Mouse (Mus musculus) hindbrain, embryonic 13.5 days (tissue): ENCODE results near the gene Enpp6. TPM values are rescaled to one million over a fixed set of nuclear protein-coding genes. Genes with fewer than 3 reads are reported as not detected.

ENCODE experiments used
- ATAC-seq: fragments of 200-750 bp; cut with Nextera tagmentation; 2 replicates; pipeline ENCODE4 v1.8.0; 2017; ENCODE audit warnings: moderate TSS enrichment; ENCODE audit not compliant: low FRiP score
- H3K27ac ChIP-seq: fragments of 300-500 bp; sonication (generic); 2 replicates; pipeline ENCODE4 v1.5.1; 2015; ENCODE audit warnings: inconsistent platforms, mild to moderate bottlenecking, moderate library complexity
- H3K27me3 ChIP-seq: fragments of 300-500 bp; sonication (generic); 2 replicates; pipeline ENCODE4 v1.6.1; 2015; ENCODE audit warnings: mild to moderate bottlenecking, inconsistent platforms
- H3K36me3 ChIP-seq: fragments of 300-500 bp; sonication (generic); 2 replicates; pipeline ENCODE4 v1.6.1; 2015; ENCODE audit warnings: mild to moderate bottlenecking, inconsistent platforms
- H3K4me1 ChIP-seq: fragments of 300-500 bp; sonication (generic); replicated peaks from 2 replicates; pipeline ENCODE4 v1.6.1; 2015; ENCODE audit warnings: inconsistent platforms
- H3K4me2 ChIP-seq: fragments of 300-500 bp; sonication (generic); 2 replicates; pipeline ENCODE4 v1.6.1; 2015; ENCODE audit warnings: inconsistent platforms, mild to moderate bottlenecking, moderate library complexity
- H3K4me3 ChIP-seq: fragments of 300-500 bp; sonication (generic); 2 replicates; pipeline ENCODE4 v1.5.1; 2015; ENCODE audit warnings: mild to moderate bottlenecking, inconsistent platforms
- H3K9ac ChIP-seq: fragments of 300-500 bp; sonication (generic); 2 replicates; pipeline ENCODE4 v1.6.1; 2015; ENCODE audit warnings: mild to moderate bottlenecking, inconsistent platforms
- H3K9me3 ChIP-seq: fragments of 300-500 bp; sonication (generic); 2 replicates; pipeline ENCODE4 v1.6.1; 2016; ENCODE audit warnings: inconsistent platforms
- WGBS: fragments of 180-500 bp; shearing (Covaris S2); methylation state at CpG from one replicate; pipeline ENCODE4 v1.1.7; 2015; 5-methylcytosine and 5-hydroxymethylcytosine counted together
- polyA plus RNA-seq: library from polyadenylated mRNA; unstranded; fragments of >200 nt; fragmentation: Nextera tagmentation; extraction: Ambion mirVana; gene quantifications from 2 replicates; pipeline ENCODE4 v1.2.1, GENCODE M21; 2015

Enpp6 gene
- polyA plus RNA-seq, 1 experiment from 2014 or later = 0.18 TPM

- H3K4me1 ChIP-seq = no peaks in the 10 kb centered on the region
- no peak overlapping the region for H3K4me3 ChIP-seq
- H3K27me3 ChIP-seq = no peaks in the 10 kb centered on the region
- ATAC-seq = no peak
- no peaks in the 10 kb centered on the region for H3K9me3 ChIP-seq
- H3K27ac ChIP-seq = no peak overlapping the region
- 87% methylated on average over 22 of the region's 22 CpGs for WGBS
- no peak overlapping the region for H3K9ac ChIP-seq
- no peak overlapping the region for H3K4me2 ChIP-seq
- no peaks in the 10 kb centered on the region for H3K36me3 ChIP-seq
Observed at GRCm38 (mm10) chr8:47082201-47083027, 95.7 kb downstream of the Enpp6 start.

- WGBS = 74% methylated on average over 8 of the region's 8 CpGs
- no peaks in the 10 kb centered on the region for H3K9me3 ChIP-seq
- peaks cover 4% of the 10 kb centered on the region; the same call in 1 of the 2 replicates for H3K4me1 ChIP-seq
- no peak overlapping the region for H3K9ac ChIP-seq
- ATAC-seq = no peak
- H3K27me3 ChIP-seq = no peaks in the 10 kb centered on the region
- H3K36me3 ChIP-seq = no peaks in the 10 kb centered on the region
- H3K4me2 ChIP-seq = no peak overlapping the region
- no peak overlapping the region for H3K27ac ChIP-seq
- no peak overlapping the region for H3K4me3 ChIP-seq
Observed at GRCm38 (mm10) chr8:47090021-47090420, 103.3 kb downstream of the Enpp6 start.

DNA sequence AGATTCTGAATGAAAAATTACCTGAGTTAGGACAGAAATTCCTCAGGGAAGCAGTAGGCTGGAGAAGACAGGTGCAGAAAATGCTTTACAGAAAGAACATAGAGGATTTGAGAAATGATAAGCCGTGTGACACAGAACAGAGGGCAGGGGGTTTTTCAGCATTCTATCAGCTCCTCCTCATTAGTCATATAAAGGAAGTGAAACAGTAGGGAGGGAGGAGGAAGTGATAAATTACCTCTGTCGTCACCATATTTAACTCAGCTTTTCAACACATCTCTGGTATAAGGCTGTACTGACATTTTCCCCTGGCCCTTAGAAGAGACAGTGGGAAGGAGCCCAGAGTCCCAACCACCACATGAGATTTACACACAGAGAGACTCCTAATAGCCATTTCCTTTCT lies 118.9 kb downstream of the Enpp6 start:
- H3K27me3 ChIP-seq = no peaks in the 10 kb centered on the region
- no peaks in the 10 kb centered on the region; the same call in 1 of the 2 replicates for H3K36me3 ChIP-seq
- H3K4me2 ChIP-seq = no peak overlapping the region
- no peak overlapping the region for H3K4me3 ChIP-seq
- 66% methylated on average over 2 of the region's 2 CpGs for WGBS
- no peak for ATAC-seq
- H3K27ac ChIP-seq = no peak overlapping the region
- H3K4me1 ChIP-seq = no peaks in the 10 kb centered on the region
- H3K9ac ChIP-seq = no peak overlapping the region
- 0 out of 2 replicates have a peak, but pooled peaks cover 3% of the 10 kb centered on the region for H3K9me3 ChIP-seq

DNA sequence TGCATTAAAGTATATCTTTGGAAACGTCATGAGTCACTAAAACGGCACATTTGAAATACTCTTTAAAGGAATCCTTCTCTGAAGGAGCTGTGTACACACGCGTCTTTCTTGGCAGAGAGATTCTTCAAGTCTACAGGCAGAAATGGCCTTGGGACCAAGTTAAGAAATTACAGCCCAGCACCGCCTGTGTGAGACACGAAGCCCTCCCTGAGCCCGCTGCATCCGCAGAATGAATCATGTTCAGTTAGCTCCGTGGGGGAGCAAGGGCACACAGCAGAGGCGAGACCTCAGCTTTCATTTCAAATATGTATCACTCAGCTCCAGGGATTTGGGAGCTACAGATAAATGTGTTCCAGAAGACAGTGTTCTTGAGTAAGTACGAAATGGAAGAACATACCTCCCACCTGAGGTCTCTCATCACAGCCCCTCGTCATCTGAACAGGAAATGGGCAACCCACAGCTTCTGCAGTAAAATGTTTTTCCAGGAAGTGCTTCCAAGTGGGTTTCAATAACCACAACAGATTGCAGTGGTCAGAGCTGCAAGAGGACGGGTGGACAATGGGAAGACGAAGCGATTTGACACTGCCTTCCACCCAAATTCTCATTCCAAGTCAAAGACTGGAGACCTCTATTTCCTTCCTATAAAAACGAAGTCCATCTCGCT lies 127.6 kb downstream of the Enpp6 start:
- no peak overlapping the region for H3K4me2 ChIP-seq
- H3K9me3 ChIP-seq = 0 out of 2 replicates have a peak, but pooled peaks cover 6% of the 10 kb centered on the region
- no peak overlapping the region for H3K4me3 ChIP-seq
- H3K9ac ChIP-seq = no peak overlapping the region
- WGBS = 77% methylated on average over 17 of the region's 17 CpGs
- H3K27me3 ChIP-seq = no peaks in the 10 kb centered on the region
- H3K27ac ChIP-seq = no peak overlapping the region
- H3K36me3 ChIP-seq = no peaks in the 10 kb centered on the region; the same call in 1 of the 2 replicates
- no peak for ATAC-seq
- no peaks in the 10 kb centered on the region for H3K4me1 ChIP-seq

- no peaks in the 10 kb centered on the region for H3K27me3 ChIP-seq
- no peak overlapping the region for H3K9ac ChIP-seq
- H3K4me3 ChIP-seq = no peak overlapping the region
- ATAC-seq = no peak
- WGBS = 81% methylated on average over 4 of the region's 4 CpGs
- no peak overlapping the region for H3K4me2 ChIP-seq
- H3K36me3 ChIP-seq = no peaks in the 10 kb centered on the region
- H3K27ac ChIP-seq = no peak overlapping the region
- no peaks in the 10 kb centered on the region for H3K9me3 ChIP-seq
- H3K4me1 ChIP-seq = no peaks in the 10 kb centered on the region
Observed at GRCm38 (mm10) chr8:47117336-47117735, 130.6 kb downstream of the Enpp6 start.

- no peaks in the 10 kb centered on the region for H3K27me3 ChIP-seq
- no peaks in the 10 kb centered on the region for H3K4me1 ChIP-seq
- H3K9me3 ChIP-seq = no peaks in the 10 kb centered on the region
- no peaks in the 10 kb centered on the region for H3K36me3 ChIP-seq
- no peak overlapping the region for H3K4me2 ChIP-seq
- no peak overlapping the region for H3K27ac ChIP-seq
- no peak overlapping the region for H3K9ac ChIP-seq
- ATAC-seq = no peak
- 82% methylated on average over 1 of the region's 1 CpGs for WGBS
- H3K4me3 ChIP-seq = no peak overlapping the region
Observed at GRCm38 (mm10) chr8:47119895-47120294, 133.2 kb downstream of the Enpp6 start.

DNA sequence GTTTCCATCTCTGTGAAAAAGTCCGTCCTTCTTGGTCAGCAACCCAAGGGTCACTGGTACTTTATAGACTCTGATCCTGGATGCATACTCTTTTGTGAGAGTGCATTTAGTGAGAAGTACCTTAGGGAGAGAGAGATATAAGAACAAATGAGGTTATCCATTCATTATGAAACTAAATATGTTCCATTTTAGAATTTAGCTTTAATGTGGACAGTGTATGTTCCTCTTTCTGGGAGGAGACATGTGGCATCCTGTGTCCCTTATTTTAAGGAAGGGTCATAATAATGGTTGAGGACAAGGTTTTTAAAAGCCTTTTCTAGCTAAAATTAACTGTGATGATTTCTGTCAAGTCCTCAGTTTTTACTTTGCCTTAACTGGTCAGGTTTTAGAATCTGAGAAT lies 142.2 kb downstream of the Enpp6 start:
- H3K9me3 ChIP-seq = no peaks in the 10 kb centered on the region
- no peaks in the 10 kb centered on the region for H3K36me3 ChIP-seq
- WGBS = 88% methylated on average over 1 of the region's 1 CpGs
- H3K27me3 ChIP-seq = no peaks in the 10 kb centered on the region
- H3K4me1 ChIP-seq = no peaks in the 10 kb centered on the region
- H3K27ac ChIP-seq = no peak overlapping the region
- ATAC-seq = no peak
- no peak overlapping the region for H3K4me2 ChIP-seq
- no peak overlapping the region for H3K4me3 ChIP-seq
- H3K9ac ChIP-seq = no peak overlapping the region

DNA sequence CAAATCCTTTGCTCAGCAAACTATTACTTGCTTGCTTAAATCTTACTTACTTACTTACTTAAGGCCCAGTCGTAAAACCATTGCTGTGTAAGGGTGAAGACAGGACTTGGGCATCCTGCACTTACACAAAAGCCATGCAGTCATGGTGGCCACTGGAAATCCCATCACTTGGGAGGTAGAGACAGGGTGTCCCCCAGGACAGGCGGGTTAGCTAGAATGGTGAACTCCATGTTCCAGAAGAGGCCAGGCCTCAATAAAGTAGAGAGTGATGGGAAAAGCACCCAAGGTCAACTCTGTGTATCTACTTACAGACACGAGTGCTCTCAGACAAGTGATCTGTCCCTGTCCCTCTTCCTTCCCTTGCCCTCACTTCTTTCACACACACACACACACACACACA lies 146.7 kb downstream of the Enpp6 start:
- no peak overlapping the region for H3K9ac ChIP-seq
- no peak overlapping the region for H3K4me3 ChIP-seq
- H3K4me2 ChIP-seq = no peak overlapping the region
- no peak for ATAC-seq
- 90% methylated on average over 3 of the region's 3 CpGs for WGBS
- H3K27ac ChIP-seq = no peak overlapping the region
- H3K4me1 ChIP-seq = peaks cover 7% of the 10 kb centered on the region; the same call in 1 of the 2 replicates
- H3K9me3 ChIP-seq = no peaks in the 10 kb centered on the region
- no peaks in the 10 kb centered on the region for H3K36me3 ChIP-seq
- no peaks in the 10 kb centered on the region for H3K27me3 ChIP-seq

DNA sequence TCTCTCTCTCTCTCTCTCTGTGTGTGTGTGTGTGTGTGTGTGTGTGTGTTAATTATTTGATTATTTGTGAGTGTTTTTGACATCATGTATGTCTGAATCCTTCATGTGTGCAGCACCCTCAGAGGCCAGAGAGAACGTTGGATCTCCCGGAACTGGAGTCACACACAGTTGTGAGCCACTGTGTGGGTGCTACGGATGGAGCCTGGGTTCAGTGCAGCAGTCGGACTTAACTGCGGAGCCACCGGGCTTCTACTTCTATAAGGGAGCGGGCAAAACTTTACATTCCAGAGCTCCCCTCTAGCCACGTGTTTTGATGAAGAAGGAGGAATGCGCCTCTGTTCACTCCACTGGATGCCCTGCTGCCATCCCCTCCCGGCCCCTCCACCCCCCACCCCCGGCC lies 148.0 kb downstream of the Enpp6 start:
- WGBS = 51% methylated on average over 11 of the region's 11 CpGs
- no peak for ATAC-seq
- H3K27ac ChIP-seq = no peak overlapping the region
- no peaks in the 10 kb centered on the region for H3K36me3 ChIP-seq
- no peak overlapping the region for H3K4me2 ChIP-seq
- no peak overlapping the region for H3K4me3 ChIP-seq
- H3K27me3 ChIP-seq = no peaks in the 10 kb centered on the region
- H3K9me3 ChIP-seq = no peaks in the 10 kb centered on the region
- peaks cover 7% of the 10 kb centered on the region; the same call in 1 of the 2 replicates for H3K4me1 ChIP-seq
- H3K9ac ChIP-seq = no peak overlapping the region

- ATAC-seq = no peak
- H3K9me3 ChIP-seq = no peaks in the 10 kb centered on the region
- no peak overlapping the region for H3K4me3 ChIP-seq
- H3K4me2 ChIP-seq = peak overlapping the region; percentile 20
- 21% methylated on average over 9 of the region's 9 CpGs for WGBS
- H3K27ac ChIP-seq = no peak overlapping the region
- H3K9ac ChIP-seq = no peak overlapping the region
- H3K4me1 ChIP-seq = peaks cover 7% of the 10 kb centered on the region; the same call in 1 of the 2 replicates
- no peaks in the 10 kb centered on the region for H3K36me3 ChIP-seq
- H3K27me3 ChIP-seq = no peaks in the 10 kb centered on the region
Observed at GRCm38 (mm10) chr8:47135586-47135985, 148.9 kb downstream of the Enpp6 start.

GRCm38 (mm10) chr8:47136047-47136446 lies 149.4 kb downstream of the Enpp6 start:
- peak overlapping the region; percentile 20; the same call in 1 of the 2 replicates for H3K4me2 ChIP-seq

DNA sequence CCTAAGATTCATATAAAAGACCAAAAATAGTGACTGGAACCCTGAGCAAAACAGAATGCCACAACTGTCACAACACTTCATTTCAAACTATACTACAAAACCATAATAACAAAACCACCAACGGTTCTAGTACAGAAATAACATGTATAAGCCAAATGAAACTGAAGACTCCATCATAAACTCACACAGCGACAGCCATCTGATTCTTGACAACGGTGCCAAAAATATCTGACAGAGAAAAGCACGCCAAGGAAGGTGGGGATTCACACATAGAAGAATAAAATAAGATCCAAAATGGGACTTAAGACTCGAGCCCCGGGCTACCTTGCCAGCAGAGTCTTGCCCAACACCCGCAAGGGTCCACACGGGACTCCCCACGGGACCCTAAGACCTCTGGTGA lies 158.6 kb downstream of the Enpp6 start:
- no peak for ATAC-seq
- Histone ChIP-seq H3K9ac (no peak overlapping the region), H3K27me3 (no peaks in the 10 kb centered on the region), H3K36me3 (peaks cover 23% of the 10 kb centered on the region), H3K4me1 (no peaks in the 10 kb centered on the region), H3K4me2 (no peak overlapping the region), H3K27ac (no peak overlapping the region), H3K4me3 (no peak overlapping the region), H3K9me3 (peaks cover 2% of the 10 kb centered on the region; the same call in 1 of the 2 replicates)
- 96% methylated on average over 9 of the region's 9 CpGs for WGBS

More at GRCm38 (mm10) chr8:47136047-47136446, 149.4 kb downstream of the Enpp6 start:
- peaks cover 7% of the 10 kb centered on the region; the same call in 1 of the 2 replicates for H3K4me1 ChIP-seq
- H3K27ac ChIP-seq = no peak overlapping the region
- H3K36me3 ChIP-seq = no peaks in the 10 kb centered on the region
- WGBS = 43% methylated on average over 5 of the region's 5 CpGs
- H3K4me3 ChIP-seq = no peak overlapping the region
- no peaks in the 10 kb centered on the region for H3K27me3 ChIP-seq
- ATAC-seq = no peak
- no peaks in the 10 kb centered on the region for H3K9me3 ChIP-seq
- H3K9ac ChIP-seq = no peak overlapping the region
